Mouse (Mus musculus) left cerebral cortex, adult 18-20 months (tissue): ENCODE data around the gene Nemp1. TPM values are rescaled to one million over a fixed set of nuclear protein-coding genes. Genes with fewer than 3 reads are reported as not detected.

ENCODE experiments used
- total RNA-seq, 2 experiments: library from RNA; stranded (reverse); gene quantifications; 2 replicates each; pipeline ENCODE4 v1.2.3; 2021

Gene Nemp1
- total RNA-seq, 2 experiments from 2014 or later, result 4.6 to 5.1 TPM

Other genes starting within 250 kb of the Nemp1 start
- gene Stac3, start 165.2 kb upstream of the Nemp1 start, total RNA-seq, result 1 to 10 TPM; 3.9 to 4.8 TPM
- gene Ndufa4l2, start 151.9 kb upstream of the Nemp1 start, total RNA-seq, result 1 to 10 TPM; 3.5 to 5.2 TPM
- gene Shmt2, start 144.5 kb upstream of the Nemp1 start, total RNA-seq, result 10 to 100 TPM; 23.4 to 27.0 TPM
- gene Nxph4, start 132.3 kb upstream of the Nemp1 start, total RNA-seq, result 1 to 10 TPM; 7.6 to 8.3 TPM
- gene Lrp1, start 45.8 kb upstream of the Nemp1 start, total RNA-seq, result 100 to 1,000 TPM; 264 to 276 TPM
- gene Stat6, start 23.9 kb upstream of the Nemp1 start, total RNA-seq, result 10 to 100 TPM; 15.9 to 17.8 TPM
- 10 to 100 TPM; 58.2 to 71.7 TPM for gene Nab2, start 1.7 kb downstream of the Nemp1 start, total RNA-seq
- under 1 TPM; 0.77 to 0.88 TPM for gene Myo1a, start 38.3 kb downstream of the Nemp1 start, total RNA-seq
- gene Tac2, start 57.6 kb downstream of the Nemp1 start, total RNA-seq, result 10 to 100 TPM; 16.4 to 17.1 TPM
- 1 to 10 TPM; 9.6 to 9.9 TPM for gene Zbtb39, start 72.6 kb downstream of the Nemp1 start, total RNA-seq
- 1 to 10 TPM; 1.5 to 2.2 TPM for gene Gpr182, start 84.8 kb downstream of the Nemp1 start, total RNA-seq
- under 1 TPM in 1 of 2 experiments, not detected in 1; 0.19 TPM for gene Rdh1, start 92.8 kb downstream of the Nemp1 start, total RNA-seq
- gene Rdh16f1, start 92.9 kb downstream of the Nemp1 start, total RNA-seq, result not detected
- gene Rdh9, start 109.5 kb downstream of the Nemp1 start, total RNA-seq, result under 1 TPM; 0.30 to 0.65 TPM
- gene Rdh16, start 134.3 kb downstream of the Nemp1 start, total RNA-seq, result under 1 TPM; 0.23 to 0.28 TPM
- not detected for gene Rdh19, start 183.0 kb downstream of the Nemp1 start, total RNA-seq
- gene Rdh16f2, start 199.6 kb downstream of the Nemp1 start, total RNA-seq, result not detected
- gene Rdh7, start 221.9 kb downstream of the Nemp1 start, total RNA-seq, result not detected
- gene Sdr9c7, start 231.6 kb downstream of the Nemp1 start, total RNA-seq, result not detected